Mouse (Mus musculus) heart, postnatal 10 days (tissue): ENCODE data around the gene Nanos3. TPM values are rescaled to one million over a fixed set of nuclear protein-coding genes. Genes with fewer than 3 reads are reported as not detected.
A peak's percentile ranks its signal among the peaks of the same experiment; 100 is the strongest.

Experiments
- DNase-seq, 2 experiments: peaks; one replicate each; pipeline ENCODE4 v3.0.0; 2021
- intact Hi-C: fragments of 180-260 bp; cut with DNase I; formaldehyde crosslinking; loops from one replicate; pipeline ENCODE4 v1.15.1; 2025
- total RNA-seq, 2 experiments: library from RNA; stranded (reverse); gene quantifications; 2 replicates each; pipeline ENCODE4 v1.2.3; 2021

Nanos3 gene
- total RNA-seq, 2 experiments from 2014 or later = 3.6 to 4.1 TPM

DNA sequence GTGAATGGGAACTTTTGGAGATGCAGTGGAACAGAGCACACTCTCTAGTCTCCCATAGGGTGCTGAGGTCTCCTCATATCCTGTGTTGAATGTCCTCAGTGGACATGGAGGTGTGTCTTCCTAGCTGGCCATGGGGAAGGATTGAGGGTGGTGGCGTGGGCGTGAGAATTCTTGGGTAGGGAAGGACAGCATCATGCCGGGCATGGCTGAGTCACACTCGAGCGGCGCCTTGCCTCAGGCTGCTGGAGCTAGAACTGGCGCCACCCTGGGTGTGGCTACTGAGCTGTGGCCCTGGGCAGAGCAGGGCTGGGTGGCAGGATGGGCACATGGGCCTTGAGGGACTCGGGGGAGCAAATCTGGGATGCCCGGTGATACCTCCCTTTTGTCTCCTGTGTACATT, 17.4 kb upstream of the Nanos3 start:
- peak in 1 of 2 experiments; percentile 66 for DNase-seq
- intact Hi-C loops = loop anchor here (5.0 kb wide), 1 partner anchor 460 kb away; the partner anchor contains the start of gene Ier2

DNA sequence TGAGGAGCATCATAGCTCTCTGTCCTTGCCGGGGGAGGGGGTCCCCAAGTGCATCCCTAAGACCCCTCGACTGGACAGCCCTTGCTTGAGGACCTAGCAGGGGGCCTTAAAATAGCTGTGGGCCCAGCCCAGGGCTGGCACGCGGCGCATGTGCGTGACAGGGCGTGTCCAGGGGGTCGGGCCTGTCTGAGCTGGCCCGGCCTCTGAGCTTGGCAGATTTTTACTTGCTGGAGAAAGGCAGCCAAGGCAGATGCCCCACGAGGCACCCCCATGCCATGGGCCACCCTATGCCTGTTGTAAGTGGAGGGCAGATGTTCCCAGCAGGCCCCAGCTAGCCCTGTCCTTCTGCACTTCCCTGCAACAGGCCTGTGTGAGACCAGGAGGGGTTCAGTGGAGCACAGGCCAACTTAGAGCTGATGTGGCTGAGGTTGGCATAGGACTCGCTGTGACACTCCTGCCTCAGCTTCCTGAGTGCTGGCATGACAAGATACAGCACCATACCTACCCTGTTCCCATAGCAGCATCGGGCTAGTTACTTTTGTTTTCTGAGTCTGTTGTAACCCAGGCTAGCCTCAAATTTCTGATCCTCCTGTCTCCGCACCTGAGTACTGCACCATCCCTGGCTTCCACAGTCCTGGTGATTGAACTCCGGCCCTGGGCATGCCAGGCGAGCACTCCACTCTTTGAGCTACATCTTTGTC, 16.7 kb upstream of the Nanos3 start:
- intact Hi-C loops = loop anchor here (5.0 kb wide), 1 partner anchor 461 kb away; the partner anchor contains the start of gene Ier2
- peak; percentile 90 for DNase-seq

DNA sequence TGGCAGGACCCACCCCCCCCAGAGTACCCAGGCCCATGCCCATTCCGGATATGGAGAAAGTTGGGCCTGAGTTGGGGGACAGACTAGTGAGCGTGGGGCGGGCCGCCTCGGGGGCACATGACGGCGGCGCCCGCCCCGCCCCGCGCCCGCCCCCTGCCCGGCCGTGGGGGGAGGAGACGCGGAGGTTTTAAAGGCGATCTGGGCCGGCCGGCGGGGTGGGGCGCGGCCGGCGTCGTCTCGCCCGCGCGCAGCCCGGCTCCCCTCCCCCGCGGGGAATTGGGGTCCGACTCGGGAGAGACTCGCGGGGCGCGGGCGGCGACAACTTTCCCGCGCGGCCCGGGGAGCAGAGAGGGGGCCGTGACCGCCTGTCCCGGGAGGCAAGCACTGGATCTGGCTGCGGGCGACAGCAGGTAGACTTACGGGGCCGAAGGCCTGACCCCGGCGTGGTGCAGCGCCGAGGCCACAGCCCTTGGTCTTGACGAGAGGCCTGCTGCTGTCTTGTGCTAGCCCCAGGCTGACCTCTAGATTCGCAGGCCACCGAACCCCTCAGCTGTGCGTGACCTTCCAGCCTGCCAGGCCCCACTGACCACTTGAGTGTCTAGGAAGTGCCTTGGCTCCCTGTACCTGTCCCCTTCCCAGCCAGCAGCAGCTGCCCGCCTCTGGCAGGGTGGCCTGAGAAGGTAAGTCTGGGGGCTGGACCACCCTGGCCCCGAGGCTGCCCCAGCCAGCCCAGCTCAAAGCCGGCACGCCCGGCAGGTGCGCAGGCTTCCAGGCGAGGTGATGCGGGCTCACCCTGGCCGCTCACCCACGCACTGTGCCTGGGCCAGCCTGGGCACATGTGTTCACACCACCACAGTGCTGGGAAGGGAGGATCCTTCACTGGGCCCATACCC, 15.9 kb upstream of the Nanos3 start:
- peak; percentile 89 to 90 for DNase-seq
- intact Hi-C loops = loop anchor here (5.0 kb wide), 1 partner anchor 461 kb away; the partner anchor contains the start of gene Ier2

DNA sequence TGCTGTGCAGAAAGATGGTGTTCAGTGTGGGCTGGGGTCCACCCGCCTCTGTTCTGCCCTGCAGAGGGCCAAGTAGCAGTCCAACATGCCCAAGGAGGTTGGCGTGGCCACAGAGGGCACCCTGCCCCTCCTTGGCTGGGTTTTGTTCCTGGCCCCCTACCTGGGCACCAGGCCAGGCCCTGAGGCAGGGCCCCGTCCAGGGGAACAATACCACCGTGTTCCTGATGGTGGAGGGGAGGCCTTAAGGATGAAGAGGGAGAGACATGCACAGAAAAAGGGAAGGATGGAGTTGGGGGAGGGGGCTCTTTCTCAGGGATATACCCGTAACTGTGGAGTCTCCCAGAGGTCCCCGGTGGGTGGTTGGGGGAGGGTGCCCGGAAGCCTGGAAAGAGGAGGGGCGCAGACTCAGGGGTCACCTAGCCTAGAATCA, 15.1 kb upstream of the Nanos3 start:
- intact Hi-C loops = loop anchor here (5.0 kb wide), 1 partner anchor 462 kb away; the partner anchor contains the start of gene Ier2
- DNase-seq = no peak

DNA sequence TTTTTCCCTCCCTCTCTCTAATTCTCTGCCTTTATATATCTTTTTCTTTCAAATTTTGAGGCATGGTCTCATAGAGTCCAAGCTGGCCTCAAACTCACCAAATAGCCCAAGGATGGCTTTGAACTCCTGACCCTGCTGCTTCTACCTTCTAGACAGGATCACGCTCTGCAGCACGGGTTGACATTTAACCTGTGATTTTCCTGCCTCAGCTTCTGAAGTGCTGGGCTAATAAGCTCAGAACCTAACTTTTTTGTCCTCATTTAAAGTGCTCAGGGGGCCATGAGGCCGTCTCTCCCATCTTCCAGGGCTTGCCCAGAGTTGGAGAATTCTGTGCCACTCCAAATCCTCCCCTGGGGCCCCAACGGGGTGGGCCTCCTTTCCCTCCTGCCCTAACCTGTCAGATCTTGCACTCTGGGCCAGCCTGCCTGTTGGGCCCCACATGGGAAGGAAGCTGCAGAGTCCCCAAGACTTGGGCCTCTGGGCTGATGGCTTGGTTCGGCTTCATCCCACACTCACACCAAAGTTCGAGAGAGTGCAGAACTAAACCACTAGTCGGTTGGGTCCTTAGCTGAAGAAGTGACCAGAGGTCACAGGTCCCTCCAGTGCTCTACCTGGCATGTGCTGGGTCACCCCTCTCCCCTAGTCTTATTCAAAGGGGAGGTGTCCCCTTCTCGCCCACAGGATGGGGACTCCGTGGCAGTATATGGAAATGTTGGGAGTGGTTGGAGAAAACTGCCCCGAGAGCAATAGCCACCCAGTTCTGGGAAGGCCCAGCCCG, 14.5 kb upstream of the Nanos3 start:
- DNase-seq = no peak
- intact Hi-C loops = loop anchor here (5.0 kb wide), 1 partner anchor 463 kb away; the partner anchor contains the start of gene Ier2

DNA sequence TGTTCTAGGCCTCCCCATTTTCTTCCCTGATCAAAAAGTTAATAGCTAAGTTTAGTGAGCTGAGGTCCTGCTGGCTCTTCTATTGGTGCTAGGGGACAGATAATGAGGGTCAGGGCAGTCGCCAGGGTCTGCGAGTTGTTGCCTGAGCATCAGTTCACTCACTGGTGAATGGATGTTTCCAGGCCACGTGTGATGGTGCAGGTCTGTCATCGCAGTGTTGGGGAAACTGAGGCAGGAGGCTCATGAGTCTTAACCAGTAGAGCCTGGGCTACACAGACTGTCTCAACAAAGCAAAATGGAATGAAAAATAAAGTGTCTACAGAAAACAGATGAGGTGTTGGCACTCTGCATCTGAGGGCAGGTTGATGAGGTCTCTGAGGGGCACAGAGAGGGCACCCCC, 13.9 kb upstream of the Nanos3 start:
- intact Hi-C loops = no loop called here
- no peak for DNase-seq

DNA sequence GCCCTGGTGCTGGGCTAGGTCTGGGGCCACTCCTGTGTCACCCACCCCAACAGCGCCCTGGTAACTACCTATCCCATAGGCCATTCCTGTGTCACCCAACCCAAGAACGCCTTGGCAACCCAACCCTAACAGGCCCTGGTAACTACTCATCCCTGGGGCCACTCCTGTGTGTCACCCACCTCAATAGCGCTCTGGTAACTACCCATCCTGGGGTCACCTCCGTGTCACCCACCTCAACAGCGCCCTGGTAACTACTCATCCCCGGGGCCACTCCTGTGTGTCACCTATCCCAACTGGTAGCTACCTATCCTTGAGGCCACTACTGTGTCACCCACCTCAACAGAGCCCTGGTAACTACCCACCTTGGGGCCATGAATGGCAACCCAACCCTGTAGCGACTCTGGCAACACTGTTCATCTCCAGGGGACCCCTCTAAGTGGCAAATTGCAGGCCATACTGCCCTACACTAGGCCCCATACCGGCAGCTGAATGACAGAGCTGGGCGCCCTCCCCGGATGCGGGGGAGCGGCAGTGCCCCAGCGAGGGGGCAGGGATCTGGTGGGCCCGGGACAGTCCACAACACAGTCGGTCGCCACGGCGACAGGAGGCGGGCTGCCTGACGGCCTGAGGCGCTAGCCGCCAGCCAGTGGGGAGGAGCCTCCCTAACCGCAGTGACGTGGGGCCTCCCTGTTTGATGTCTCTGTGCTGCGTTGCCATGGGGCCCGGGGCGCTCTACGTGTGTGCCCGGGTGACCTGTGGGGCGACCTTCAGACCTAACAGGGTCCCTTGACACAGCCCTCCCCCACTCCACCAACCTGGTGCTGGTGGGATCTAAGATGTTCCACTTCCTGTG, 13.1 kb upstream of the Nanos3 start:
- intact Hi-C loops = no loop called here
- DNase-seq = peak; percentile 96

DNA sequence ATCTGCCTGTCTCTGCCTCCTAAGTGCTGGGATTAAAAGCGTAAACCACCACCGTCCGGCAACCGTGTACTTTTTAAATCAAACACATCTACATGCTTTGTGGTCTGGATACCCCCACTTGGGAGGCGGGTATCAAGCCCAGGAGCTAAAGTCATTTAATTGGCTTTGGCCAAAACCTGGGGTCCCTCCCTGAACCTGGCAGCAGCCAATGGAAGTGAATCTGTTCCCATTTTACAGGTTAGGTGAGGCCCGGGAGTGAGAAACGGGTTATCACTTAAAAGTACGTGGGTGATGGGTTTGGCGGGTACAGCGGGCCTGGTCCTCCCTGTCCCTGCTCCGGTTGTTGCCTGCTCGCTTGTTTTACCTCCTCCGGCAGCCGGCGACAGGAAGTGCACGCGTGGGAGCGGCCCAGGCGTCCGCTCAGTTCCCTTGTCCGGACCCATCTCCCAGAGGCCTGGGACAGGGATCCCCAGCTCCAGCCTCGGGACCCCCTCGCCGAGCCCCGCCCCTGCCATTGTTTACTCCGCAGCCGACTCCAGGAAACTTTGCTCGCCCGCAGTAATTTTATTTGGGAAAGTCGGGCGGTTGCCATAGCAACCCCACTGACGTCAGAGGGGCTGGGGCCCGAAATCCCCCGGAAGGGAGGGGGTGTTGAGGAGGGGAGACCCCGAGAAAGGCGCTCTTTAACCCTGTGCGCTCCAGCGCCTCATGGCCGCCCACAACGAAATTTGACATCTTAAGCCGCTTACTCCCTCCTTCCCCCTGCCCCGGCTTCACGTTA, 12.3 kb upstream of the Nanos3 start:
- DNase-seq = peak; percentile 93
- intact Hi-C loops = no loop called here

DNA sequence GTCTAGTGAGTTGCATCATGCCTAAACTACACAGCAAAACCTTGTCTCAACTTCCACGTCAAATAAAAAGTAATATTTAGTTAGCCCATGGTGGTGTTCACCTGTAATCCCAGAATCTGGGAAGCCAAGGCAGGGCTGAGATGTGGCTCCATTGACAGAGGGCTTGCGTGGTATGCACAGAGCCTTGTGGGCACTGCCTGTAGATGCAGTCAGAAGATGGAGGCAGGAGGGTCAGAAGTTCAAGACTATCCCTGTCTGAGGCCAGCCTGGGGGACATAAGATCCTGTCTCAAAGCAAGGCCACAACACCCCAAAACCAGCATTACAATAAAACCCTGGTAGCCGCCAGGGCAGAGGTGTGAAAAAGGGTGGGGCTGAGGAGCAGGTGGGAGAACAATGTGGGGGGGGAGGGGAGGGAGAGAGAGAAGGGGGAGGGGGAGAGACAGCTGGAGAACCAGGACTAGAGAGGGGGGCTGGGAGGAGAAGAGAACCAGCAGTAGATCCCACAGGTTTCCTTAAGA, 9.3 kb upstream of the Nanos3 start:
- DNase-seq = no peak
- intact Hi-C loops = no loop called here

DNA sequence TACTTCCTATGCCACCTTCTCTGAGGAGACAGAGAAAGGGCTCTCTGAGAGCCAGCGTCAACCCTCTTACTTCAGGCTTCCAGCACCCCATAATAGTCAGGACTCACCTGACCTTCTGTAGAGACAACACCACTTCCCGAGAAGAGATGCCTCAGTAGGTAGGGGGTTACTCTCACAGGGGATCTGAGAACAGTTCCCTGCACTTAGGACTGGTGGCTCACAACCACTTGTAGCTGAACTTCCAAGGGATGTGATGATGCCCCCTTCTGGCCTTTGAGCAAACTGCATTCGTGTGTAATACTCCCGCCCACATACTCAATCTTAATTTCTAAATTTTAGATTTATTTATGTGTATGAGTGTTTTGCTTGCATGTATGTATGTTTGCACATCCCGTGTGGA, 8.5 kb upstream of the Nanos3 start:
- intact Hi-C loops = no loop called here
- no peak for DNase-seq

DNA sequence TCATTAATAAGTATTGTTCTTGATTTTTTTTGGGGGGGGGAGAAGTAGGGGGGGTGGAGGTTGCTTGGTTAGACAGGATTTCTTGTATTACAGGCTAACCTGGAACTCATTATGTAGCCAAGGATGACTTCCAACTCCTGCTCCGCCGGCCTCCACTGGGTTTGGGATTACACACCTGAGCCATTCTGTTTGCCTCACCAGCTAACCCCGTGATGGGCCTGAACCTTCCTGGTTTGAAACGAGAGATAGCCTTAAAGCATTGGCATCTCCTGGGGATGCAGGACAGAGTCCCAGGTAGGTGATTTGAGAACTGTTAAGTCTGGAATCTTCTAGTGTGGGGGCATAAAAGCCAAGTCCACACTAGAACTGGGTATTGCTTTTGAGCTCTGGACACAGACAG, 8.1 kb upstream of the Nanos3 start:
- DNase-seq = no peak
- intact Hi-C loops = no loop called here

DNA sequence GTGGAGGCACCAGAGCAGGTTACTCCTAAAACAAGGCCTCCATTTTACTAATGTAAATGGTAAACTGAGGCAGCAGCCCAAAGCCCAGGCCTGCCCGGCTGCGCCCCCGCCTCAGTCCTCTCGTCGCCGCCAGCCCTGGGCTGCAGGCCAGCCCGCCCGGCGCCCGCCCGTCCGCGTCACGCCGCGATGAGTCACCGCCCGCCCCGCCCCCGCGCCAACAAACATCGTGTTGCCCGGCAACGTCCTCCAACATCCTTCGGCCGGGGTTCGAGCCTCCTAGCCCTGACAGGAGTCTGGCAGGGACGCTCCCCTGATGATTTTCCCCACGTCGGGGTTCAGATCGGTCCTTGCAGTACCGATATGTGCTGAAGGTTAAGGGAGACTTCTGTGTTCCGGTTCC, 7.5 kb upstream of the Nanos3 start:
- intact Hi-C loops = no loop called here

DNA sequence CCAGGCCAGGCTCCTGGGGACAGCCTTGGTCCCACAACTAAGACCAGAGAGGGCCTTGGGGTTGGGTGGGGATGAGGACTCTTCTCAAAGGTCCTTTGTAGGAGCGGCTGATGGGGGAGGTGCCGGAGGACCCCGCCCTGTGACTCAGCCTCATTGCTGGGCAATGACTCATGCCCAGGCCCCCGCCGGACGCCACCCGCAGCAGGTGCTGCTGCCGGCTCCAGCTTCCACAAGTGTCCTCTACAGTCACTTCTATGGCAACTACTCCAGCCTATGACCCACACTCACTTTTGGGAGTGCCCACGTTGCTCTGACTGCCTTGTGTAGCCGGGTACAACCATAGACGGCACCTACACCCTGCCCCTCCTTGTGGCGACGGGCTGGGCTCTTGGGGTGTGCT, 7.0 kb upstream of the Nanos3 start:
- peak; percentile 80 to 87 for DNase-seq
- intact Hi-C loops = no loop called here

More for the DNA sequence above, 7.5 kb upstream of the Nanos3 start:
- DNase-seq = peak; percentile 91

DNA sequence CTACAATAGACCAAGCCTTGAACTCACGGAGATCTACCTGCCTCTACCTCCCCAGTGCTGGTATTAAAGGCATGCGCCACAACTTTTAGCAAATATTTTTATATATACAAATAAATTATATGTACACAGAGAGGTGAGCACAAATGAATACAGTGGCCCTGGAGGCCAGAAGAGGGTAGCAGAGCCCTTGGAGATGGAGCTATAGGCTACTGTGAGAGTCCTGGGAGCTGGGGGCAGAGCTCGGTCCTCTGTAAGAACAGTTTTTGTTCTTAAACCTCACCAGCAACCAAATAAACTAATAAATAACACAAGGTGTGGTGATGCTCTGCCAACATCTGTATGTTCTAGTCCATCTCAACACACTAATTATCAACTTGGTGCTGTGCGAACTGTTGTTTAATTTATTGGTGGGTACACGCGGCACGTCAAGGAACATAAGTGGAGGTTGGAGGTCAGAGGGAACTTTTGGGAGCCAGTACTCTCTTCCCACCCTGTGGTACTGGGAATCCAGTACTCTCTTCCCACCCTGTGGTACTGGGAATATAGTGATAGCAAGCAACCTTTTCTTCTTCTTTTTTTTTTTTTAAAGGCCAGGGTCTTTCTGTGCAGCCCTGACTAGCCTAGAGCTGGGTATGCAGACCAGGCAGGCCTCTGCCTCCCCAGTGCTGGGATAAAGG, 5.3 kb upstream of the Nanos3 start:
- no peak for DNase-seq
- intact Hi-C loops = no loop called here

DNA sequence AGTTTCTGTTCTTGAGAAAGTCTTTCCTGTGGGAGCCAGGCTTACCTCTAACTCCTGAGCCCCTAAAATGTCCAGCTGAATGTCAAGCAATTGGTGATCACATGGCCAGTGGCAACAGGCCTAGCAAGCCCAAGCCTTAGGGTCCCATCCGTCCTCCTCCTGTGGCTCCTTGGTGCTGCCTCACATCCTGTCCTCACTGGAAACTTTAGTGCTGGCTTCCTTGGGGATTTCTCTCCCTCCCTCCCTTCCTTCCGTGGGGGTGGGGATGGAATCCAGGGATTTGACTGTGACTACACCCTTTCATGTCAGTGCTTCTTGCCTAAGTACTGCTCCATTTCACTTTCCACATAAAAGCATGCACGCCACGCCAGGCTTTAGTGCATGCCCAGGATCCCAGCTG, 4.6 kb upstream of the Nanos3 start:
- DNase-seq = peak; percentile 78 to 82
- intact Hi-C loops = loop anchor here (5.0 kb wide), 1 partner anchor 83 kb away; the partner anchor contains the start of gene Ccdc130

DNA sequence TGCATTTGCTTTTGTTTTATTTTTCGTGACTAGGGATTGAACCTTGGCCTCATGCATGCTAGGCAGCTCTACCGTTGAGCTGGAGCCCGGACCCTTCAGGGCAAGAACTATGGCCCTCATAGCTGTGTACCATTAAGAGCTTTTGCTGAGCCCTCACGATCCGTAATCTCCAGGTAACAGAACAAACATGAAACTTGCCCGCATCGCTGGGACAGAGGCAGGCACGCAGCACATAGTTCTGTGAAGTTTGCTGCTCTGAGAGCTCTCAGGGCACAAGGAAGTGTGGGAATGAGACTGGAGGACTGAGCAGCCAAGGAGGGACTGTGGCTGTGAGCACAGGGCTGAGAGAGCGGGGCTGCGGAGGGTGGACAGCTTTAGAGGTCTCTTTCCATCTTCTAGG, 3.7 kb upstream of the Nanos3 start:
- DNase-seq = no peak
- intact Hi-C loops = loop anchor here (5.0 kb wide), 1 partner anchor 84 kb away; the partner anchor contains the start of gene Ccdc130

DNA sequence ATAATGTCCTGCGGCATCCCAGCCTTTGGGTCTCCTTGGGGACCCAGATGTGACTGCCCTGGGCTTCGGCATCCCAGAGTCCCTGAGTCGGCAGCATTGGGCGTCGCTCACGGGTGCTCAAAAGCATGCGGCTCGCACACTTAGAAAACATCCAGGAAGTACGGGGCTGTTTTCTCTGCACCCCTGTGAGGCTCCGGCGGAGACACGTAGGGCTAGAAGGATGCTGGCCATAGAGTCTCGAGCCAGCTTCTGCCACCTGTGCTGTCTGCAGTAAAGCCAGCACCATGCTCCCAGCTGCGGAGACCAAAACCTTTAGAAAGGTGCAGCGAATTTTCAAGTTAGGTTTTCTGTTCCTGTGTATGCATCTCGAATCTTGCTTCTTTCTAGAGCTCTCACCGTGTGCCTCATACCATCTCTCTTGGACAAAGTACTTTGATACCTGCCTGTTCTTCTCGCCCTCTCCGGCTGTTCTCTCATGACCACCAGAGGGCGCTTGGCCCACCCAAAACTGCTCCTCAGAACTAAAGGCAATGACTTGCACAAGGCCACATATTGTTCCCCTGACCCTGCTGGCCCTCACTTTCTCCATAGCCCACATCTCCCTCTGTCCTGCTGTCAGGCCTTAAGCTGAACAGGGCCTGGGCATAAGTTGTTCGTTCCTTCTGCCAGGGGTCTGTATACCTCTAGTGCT, 2.2 kb upstream of the Nanos3 start:
- intact Hi-C loops = loop anchor here (2.0 to 5.0 kb wide), 2 partner anchors 85 to 170 kb away; partner anchors contain the start of gene Ccdc130
- DNase-seq = peak; percentile 74 to 78
